Mouse (Mus musculus): ENCODE data around the gene Hexa.

Hexa gene

GRCm38 (mm10) chr9:59539441-59540137 lies at the start of gene Hexa, which contains the start of gene Tmem202:
Gene Hexa, plus strand, starts transcription at chr9:59539540.
Gene Tmem202, minus strand, starts transcription at chr9:59539847.
- peak; percentile 48 to 80 for DNase-seq (ENCODE audit: low spot score in 2 of 2)

GRCm38 (mm10) chr9:59508146-59508545 lies 31.2 kb upstream of the Hexa start:
- DNase-seq (ENCODE audit: low spot score in 2 of 2): no peak

GRCm38 (mm10) chr9:59512381-59512780 lies 27.0 kb upstream of the Hexa start:
- DNase-seq (ENCODE audit: low spot score in 2 of 2): no peak

- no peak for DNase-seq (ENCODE audit: low spot score in 2 of 2)
Observed at GRCm38 (mm10) chr9:59515069-59515468, 24.3 kb upstream of the Hexa start.

GRCm38 (mm10) chr9:59517127-59517526 lies 22.2 kb upstream of the Hexa start:
- DNase-seq (ENCODE audit: low spot score in 2 of 2): no peak

GRCm38 (mm10) chr9:59518976-59519375 lies 20.4 kb upstream of the Hexa start:
- DNase-seq (ENCODE audit: low spot score in 2 of 2): no peak

GRCm38 (mm10) chr9:59519396-59519795 lies 19.9 kb upstream of the Hexa start:
- no peak for DNase-seq (ENCODE audit: low spot score in 2 of 2)

- no peak for DNase-seq (ENCODE audit: low spot score in 2 of 2)
Observed at GRCm38 (mm10) chr9:59522906-59523305, 16.4 kb upstream of the Hexa start.

- DNase-seq (ENCODE audit: low spot score in 2 of 2): no peak
Observed at GRCm38 (mm10) chr9:59526727-59527126, 12.6 kb upstream of the Hexa start.

- no peak for DNase-seq (ENCODE audit: low spot score in 2 of 2)
Observed at GRCm38 (mm10) chr9:59527580-59527979, 11.8 kb upstream of the Hexa start.

- no peak for DNase-seq (ENCODE audit: low spot score in 2 of 2)
Observed at GRCm38 (mm10) chr9:59528274-59528673, 11.1 kb upstream of the Hexa start.

- no peak for DNase-seq (ENCODE audit: low spot score in 2 of 2)
Observed at GRCm38 (mm10) chr9:59531645-59532044, 7.7 kb upstream of the Hexa start.

GRCm38 (mm10) chr9:59533422-59533821 lies 5.9 kb upstream of the Hexa start:
- DNase-seq (ENCODE audit: low spot score in 2 of 2): no peak

- no peak for DNase-seq (ENCODE audit: low spot score in 2 of 2)
Observed at GRCm38 (mm10) chr9:59533889-59534288, 5.5 kb upstream of the Hexa start.

GRCm38 (mm10) chr9:59537651-59538050 lies 1.7 kb upstream of the Hexa start:
- peak in 1 of 2 experiments; percentile 36 for DNase-seq (ENCODE audit: low spot score in 2 of 2)

- no peak for DNase-seq (ENCODE audit: low spot score in 2 of 2)
Observed at GRCm38 (mm10) chr9:59541617-59542016, 2.3 kb downstream of the Hexa start.

- no peak for DNase-seq (ENCODE audit: low spot score in 2 of 2)
Observed at GRCm38 (mm10) chr9:59542766-59543324, 3.5 kb downstream of the Hexa start.

GRCm38 (mm10) chr9:59544739-59545138 lies 5.4 kb downstream of the Hexa start:
- no peak for DNase-seq (ENCODE audit: low spot score in 2 of 2)

GRCm38 (mm10) chr9:59547869-59548268 lies 8.5 kb downstream of the Hexa start:
- DNase-seq (ENCODE audit: low spot score in 2 of 2): no peak

GRCm38 (mm10) chr9:59548961-59549487 lies 9.7 kb downstream of the Hexa start:
- DNase-seq (ENCODE audit: low spot score in 2 of 2): no peak

- DNase-seq (ENCODE audit: low spot score in 2 of 2): peak in 1 of 2 experiments; percentile 34
Observed at GRCm38 (mm10) chr9:59550077-59550476, 10.7 kb downstream of the Hexa start.

- DNase-seq (ENCODE audit: low spot score in 2 of 2): no peak
Observed at GRCm38 (mm10) chr9:59551017-59551416, 11.7 kb downstream of the Hexa start.

GRCm38 (mm10) chr9:59551620-59552031 lies 12.3 kb downstream of the Hexa start:
- DNase-seq (ENCODE audit: low spot score in 2 of 2): peak; percentile 40 to 77
